Mouse (Mus musculus) ZHBTc4 (cell line): ENCODE data around the gene Aff1.

Experiments used
- DNase-seq: peaks from one replicate; pipeline ENCODE4 v3.0.0-alpha.2; 2011; ENCODE audit warnings: low read depth, low spot score

Gene Aff1

GRCm38 (mm10) chr5:103803927-103804590 lies 111.9 kb downstream of the Aff1 start:
- DNase-seq = no peak

DNA sequence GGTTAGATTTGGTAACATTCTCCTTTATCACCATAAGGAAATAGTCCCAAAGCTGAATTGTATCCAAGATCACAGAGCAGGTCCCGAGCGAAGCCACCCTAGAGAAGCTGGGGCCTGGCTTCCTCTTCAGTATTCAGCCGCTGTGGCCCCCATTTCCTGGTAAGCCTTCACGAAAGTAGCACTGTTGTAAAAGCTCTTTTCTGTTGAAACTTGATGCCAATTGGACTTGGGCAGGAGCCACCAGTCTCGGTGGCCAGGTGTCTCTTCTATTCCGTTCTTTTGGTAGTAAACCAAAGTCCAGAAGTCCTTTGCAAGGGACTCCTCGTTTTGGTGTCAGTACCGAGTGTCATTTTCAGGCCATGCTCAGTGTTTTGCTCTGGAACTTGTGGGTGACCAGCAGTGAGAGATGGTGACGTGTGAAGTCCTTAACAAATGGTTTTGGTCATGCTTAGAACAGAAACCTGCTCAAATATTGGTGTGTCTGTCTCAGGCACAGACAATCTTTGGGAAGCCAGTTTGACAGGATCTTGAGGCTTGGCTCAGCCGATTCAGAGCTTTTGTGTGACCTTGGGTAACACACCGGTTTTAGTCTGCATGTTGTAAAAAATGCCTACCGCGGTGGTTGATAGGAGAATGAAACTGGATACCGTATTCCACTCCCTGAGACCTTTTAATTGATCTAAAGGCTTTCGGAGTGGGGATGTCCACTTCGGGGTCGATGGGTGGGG lies 114.8 kb downstream of the Aff1 start:
- no peak for DNase-seq

GRCm38 (mm10) chr5:103807637-103808312 lies 115.6 kb downstream of the Aff1 start:
- DNase-seq = no peak

DNA sequence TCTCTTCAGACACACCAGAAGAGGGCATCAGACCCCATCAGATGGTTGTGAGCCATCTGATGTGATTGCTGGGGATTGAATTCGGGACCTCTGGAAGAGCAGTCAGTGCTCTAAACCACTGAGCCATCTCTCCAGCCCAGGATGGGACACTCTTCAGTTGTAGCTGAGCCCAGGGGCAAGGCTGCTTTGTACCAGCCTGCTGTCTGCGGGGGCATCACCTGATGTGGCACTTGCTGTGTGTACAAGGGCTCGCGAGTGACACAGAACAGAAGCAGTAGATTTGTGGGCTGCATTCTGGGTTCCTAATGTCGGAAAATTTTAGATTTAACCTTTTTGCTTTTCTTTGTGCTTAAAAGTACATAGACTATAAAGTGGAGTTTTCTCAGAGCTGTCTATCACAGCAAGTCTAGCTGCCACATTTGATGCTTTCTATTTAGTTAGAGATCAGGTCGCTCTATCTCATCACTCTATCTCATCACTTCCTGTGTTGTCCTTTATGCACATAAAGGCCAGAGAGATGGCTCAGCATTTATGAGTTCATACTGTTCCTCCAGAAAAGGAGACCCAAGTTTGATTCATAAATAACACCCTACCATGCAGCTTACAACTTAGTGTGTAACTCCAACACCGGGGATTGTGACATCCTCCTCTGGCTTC lies 117.6 kb downstream of the Aff1 start:
- no peak for DNase-seq

- DNase-seq = peak; percentile 95
Measured at GRCm38 (mm10) chr5:103813291-103813690, 121.1 kb downstream of the Aff1 start.

GRCm38 (mm10) chr5:103813997-103814542 lies 121.9 kb downstream of the Aff1 start:
- no peak for DNase-seq

DNA sequence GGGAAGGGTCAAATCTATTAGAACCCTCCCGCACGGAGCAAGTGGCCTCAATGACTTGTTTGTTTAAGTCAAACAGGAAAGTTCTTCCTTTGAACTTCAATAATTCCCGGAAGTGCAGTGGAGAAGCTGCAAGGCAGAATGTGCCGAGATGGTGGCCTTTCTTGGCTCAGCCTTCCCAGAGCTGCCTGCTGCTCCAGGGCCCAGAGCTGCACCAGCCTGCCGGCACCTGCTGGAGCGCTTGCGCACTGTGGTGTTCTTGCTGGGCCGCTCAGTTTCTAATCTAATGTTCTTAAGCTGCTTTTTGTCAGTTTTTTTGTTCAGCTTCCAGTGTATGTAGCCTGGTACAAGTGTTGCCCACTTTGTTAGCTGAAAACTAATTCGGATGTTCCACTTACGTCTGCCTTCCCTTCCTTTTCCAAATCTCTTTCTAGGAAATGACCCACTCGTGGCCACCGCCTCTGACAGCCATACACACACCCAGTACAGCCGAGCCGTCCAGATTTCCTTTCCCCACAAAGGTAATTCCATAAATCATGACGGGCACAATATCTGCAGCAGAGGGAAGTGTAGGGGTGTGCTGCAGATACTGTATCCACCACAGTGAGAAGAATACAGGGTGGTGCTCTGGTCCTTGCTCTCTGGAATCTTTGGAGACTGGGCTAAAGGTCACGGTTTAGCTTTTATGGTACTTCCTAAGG lies 122.5 kb downstream of the Aff1 start:
- no peak for DNase-seq

GRCm38 (mm10) chr5:103815249-103815617 lies 123.1 kb downstream of the Aff1 start:
- DNase-seq = no peak

DNA sequence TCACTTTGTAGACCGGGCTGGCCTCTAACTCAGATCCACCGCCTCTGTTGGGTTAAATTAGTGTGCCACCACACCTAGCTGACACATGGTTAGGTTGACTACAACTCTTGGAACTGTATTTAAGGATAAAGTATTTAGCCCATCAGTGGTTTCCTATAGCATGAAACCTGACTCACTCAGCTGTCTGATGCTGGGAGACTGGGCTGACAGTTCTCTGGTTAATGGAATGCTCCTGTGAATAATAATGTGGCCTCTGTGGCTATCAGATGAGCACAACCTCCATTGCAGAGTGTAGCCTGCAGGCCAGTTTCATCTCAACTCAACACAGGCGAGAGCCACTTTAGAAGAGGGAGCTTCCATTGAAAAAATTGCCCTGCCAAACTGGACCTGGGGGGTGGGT lies 124.5 kb downstream of the Aff1 start:
- DNase-seq = no peak

GRCm38 (mm10) chr5:103817754-103818153 lies 125.6 kb downstream of the Aff1 start:
- peak; percentile 91 for DNase-seq

DNA sequence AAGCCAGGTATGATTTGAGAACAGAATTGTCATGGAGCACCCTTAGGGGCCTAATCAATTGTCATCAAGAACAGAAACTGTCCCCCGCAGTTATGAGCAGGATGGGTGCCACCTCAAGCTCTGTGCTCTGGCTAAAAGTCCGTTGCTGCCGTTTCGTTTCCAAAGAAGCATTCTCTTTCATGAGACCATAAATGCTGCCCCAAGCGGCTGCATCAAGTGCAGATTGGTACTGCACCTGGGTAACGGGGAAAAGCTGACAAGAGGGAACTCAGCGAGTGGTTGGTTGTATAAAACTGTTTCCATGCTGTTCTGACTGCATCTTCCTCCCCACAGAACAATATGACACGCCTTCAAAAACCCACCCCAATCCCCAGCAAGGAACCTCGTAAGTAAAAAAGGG lies 126.4 kb downstream of the Aff1 start:
- no peak for DNase-seq

GRCm38 (mm10) chr5:103819674-103820073 lies 127.5 kb downstream of the Aff1 start:
- no peak for DNase-seq

- no peak for DNase-seq
Measured at GRCm38 (mm10) chr5:103821062-103821461, 128.9 kb downstream of the Aff1 start.

- no peak for DNase-seq
Measured at GRCm38 (mm10) chr5:103821500-103822298, 129.5 kb downstream of the Aff1 start.

- no peak for DNase-seq
Measured at GRCm38 (mm10) chr5:103822949-103823348, 130.8 kb downstream of the Aff1 start.

DNA sequence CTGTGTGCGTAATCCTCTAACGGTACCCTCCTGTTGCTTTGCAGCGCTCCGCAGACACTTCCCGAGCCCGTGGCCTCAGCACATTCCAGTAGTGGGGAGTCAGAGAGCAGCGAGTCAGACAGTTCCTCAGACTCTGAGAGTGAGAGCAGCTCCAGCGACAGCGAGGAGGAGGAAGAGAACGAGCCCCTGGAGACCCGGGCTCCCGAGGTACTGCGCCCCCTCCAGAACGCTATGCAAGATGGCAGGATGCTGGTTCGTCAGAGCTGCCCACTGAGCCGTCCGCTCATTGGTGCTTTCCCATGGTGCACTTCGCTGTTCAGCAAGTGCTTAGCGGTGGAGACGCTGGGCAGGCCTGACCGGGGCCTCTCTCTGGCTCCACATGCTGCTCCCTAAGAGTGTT lies 136.1 kb downstream of the Aff1 start:
- DNase-seq = peak; percentile 58

DNA sequence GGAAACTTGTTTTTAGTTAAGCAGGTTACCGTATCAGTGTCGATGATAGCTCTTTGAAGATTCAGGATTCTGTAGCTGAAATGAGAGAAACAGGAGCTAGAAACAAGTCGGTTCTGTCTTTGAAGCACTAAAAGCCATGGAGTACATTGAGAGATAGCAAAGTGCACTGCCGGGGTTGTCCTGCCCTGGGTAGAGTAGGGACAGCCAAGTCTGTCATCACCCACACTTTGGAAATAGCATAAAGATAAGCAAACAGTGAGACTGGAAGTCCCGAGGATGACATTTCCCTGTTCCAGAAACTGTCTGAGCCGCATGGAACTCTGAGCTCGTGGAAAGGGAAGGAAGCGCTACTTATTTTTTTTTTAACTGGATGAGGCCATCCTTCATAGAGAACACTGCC lies 136.6 kb downstream of the Aff1 start:
- DNase-seq = no peak

GRCm38 (mm10) chr5:103829158-103829557 lies 137.0 kb downstream of the Aff1 start:
- no peak for DNase-seq

GRCm38 (mm10) chr5:103830886-103831285 lies 138.7 kb downstream of the Aff1 start:
- DNase-seq = no peak

- no peak for DNase-seq
Measured at GRCm38 (mm10) chr5:103835471-103836147, 143.4 kb downstream of the Aff1 start.
